Mouse (Mus musculus) Patski (cell line): ENCODE measurements around the gene Carns1. TPM values are rescaled to one million over a fixed set of nuclear protein-coding genes. Genes with fewer than 3 reads are reported as not detected.

ENCODE experiments used
- ATAC-seq: fragments of 100-300 bp; one replicate; pipeline ENCODE4 v1.8.0; 2021
- CTCF ChIA-PET: fragments of 350-600 bp; sonication (Branson Sonifier 250); formaldehyde crosslinking; loops from one replicate; lab custom pipeline; 2022; ENCODE audit warnings: inconsistent platforms; lab: Charles Lee
- POLR2A ChIA-PET: fragments of 350-600 bp; sonication (Branson Sonifier 250); formaldehyde crosslinking; loops from one replicate; lab custom pipeline; 2022; ENCODE audit warnings: antibody characterized with exemption, inconsistent platforms; lab: Charles Lee
- DNase-seq: peaks from one replicate; pipeline ENCODE4 v3.0.0-alpha.2; 2011; ENCODE audit warnings: low read depth, low spot score
- H3K27me3 ChIP-seq: fragments of 371-371 bp; one replicate; pipeline ENCODE4 v1.5.1; 2021
- CTCF ChIP-seq: fragments of 100-300 bp; IDR thresholded peaks from one replicate; pipeline ENCODE4 v1.5.1; 2021
- in situ Hi-C: fragments of 300-500 bp; cut with MboI; formaldehyde crosslinking; loops from 3 replicates; pipeline ENCODE4 v1.11.1; 2018; ENCODE audit warnings: low pct_unique_long_range_greater_than_20kb, mixed read lengths
- polyA plus RNA-seq: library from polyadenylated mRNA; unstranded; gene quantifications from one replicate; pipeline ENCODE4 v1.2.3, GENCODE M21; 2021

The Carns1 gene
- polyA plus RNA-seq = 13.7 TPM

DNA sequence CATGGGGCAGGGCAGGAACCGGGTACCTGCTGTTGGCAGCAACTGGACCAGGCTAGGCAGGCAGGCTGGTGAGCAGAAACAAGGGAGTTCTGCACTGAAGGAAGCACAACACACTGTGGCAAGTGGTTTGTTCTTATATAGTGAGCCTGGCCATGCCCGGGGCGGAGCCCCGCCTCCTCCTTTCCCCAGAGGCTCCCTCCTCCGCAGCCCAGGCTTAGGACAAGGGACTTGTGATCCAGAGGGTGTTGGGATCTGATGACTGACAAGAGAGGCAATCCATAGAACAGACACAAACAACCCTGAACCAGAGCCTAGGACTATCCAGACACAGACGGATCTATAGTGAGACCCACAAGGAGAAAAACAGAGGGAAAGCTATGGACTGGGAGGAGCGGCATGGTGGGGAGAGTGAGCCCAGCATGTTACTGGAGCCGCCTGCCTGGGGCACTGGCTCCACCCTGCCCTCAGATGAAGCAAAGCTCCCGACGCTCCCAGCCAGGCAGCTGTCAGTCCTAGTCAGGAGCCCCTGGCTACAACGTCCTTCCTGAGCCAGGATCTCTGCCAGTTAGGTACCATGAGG lies at the start of gene Carns1:
TSS of gene Carns1 (minus strand) at position 112 of the 580 bp plus-strand sequence.
- DNase-seq (no peak), ATAC-seq (no peak)
- no peak for TF ChIP-seq CTCF
- in situ Hi-C loops = no loop called here
- ChIA-PET CTCF (interaction anchor here (1.3 to 1.4 kb wide), 2 partner anchors 10 to 17 kb away, joined by 3 read pairs; no protein-coding TSS in a partner anchor), POLR2A (interaction anchor here (1.4 kb wide), 1 partner anchor 10 kb away, joined by 3 read pairs; no protein-coding TSS in a partner anchor)
- H3K27me3 ChIP-seq = no peaks in the 10 kb centered on the region

DNA sequence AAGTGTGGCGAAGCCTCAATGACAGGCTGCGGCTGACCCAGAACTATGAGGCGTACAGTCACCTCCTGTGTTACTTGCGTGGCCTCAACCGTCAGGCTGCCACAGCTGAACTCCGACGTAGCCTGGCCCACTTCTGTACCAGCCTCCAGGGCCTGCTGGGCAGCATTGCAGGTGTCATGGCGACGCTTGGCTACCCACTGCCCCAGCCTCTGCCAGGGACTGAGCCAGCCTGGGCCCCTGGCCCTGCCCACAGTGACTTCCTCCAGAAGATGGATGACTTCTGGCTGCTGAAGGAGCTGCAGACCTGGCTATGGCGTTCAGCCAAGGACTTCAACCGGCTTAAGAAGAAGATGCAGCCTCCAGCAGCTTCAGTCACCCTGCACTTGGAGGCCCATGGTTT lies 46.9 kb upstream of the Carns1 start:
- no peak for TF ChIP-seq CTCF
- no peaks in the 10 kb centered on the region for H3K27me3 ChIP-seq
- ChIA-PET POLR2A (interaction anchor here (1.5 to 4.1 kb wide), 3 partner anchors 10 to 14 kb away, joined by 9 to 23 read pairs (median 9); partner anchors contain the start of gene Pold4), CTCF (interaction anchor here (1.4 to 20.5 kb wide), 2 partner anchors 10 to 16 kb away, joined by 3 to 396 read pairs; partner anchors contain the start of genes AC109138.7 and Clcf1)
- DNase-seq (no peak), ATAC-seq (peak; percentile 22)
- in situ Hi-C loops = no loop called here

DNA sequence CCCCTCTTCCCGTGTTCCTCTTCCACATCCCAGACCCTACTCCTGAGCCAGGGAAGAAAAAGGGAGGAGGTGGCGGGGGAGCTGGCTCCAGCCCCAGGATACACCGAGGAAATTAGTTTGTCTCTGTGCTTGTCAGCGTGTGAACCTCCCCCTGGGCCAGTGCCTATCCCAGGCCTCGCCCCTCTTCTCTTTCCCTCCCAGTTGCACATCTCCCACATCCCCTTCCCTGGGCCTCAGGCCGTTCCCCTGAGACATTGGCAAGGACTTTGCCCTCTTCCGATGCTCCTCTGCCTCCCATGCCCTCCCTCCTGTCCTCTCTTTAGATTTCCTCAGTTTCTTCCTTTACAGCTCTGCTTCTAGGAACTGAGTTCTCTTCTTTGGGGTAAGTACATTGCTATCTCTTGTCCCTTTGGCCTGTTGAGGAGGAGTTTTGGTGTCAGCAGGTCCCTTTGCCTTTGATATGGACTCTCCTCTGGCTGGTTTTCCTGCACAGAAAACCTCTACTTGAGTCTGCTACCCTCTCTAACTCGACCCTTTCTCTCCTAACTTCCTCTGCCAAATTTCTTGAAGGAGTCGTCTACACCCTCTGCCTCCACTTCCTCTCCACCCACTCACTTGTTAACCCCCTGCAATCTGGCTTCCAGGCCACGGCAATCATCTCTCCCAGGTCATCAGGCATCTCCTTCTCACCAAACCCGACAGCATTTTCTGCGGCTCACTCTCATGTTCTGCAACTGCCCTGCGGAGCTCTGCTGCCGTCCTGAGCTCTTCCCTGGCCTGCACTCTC lies 45.9 kb upstream of the Carns1 start:
- TF ChIP-seq CTCF = no peak
- ChIA-PET CTCF (interaction anchor here (17.4 to 20.5 kb wide), 2 partner anchors 5 to 9 kb away, joined by 396 read pairs; partner anchors contain the start of genes AC109138.7, Clcf1 and Pold4), POLR2A (interaction anchor here (1.5 to 16.4 kb wide), 3 partner anchors 9 to 13 kb away, joined by 9 to 199 read pairs (median 23); partner anchors contain the start of gene Pold4)
- ATAC-seq (no peak), DNase-seq (no peak)
- in situ Hi-C loops = no loop called here
- no peaks in the 10 kb centered on the region for H3K27me3 ChIP-seq

DNA sequence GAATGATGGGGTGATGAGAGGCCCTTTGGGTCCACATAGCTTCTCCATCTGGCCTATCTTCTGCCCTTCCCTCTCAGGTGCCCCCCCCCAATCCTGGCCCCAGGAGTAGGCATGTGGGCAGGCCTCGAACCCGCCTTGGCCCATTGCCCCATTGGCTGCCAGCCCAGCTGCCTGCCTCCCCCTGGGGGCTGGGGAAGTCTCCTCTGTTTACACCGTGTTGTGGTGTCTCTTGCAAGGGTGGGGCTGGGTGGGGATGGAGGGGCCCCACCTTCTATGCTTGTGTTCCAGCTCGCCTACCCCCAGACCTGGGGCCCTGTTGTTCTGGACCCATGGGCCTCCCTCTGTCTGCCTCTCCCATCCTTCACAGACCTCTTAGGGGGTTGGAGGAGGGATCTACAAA lies 45.1 kb upstream of the Carns1 start:
- DNase-seq (no peak), ATAC-seq (no peak)
- in situ Hi-C loops = no loop called here
- no peak for TF ChIP-seq CTCF
- H3K27me3 ChIP-seq = no peaks in the 10 kb centered on the region
- ChIA-PET CTCF (interaction anchor here (1.1 to 20.5 kb wide), 3 partner anchors 5 to 50 kb away, joined by 3 to 396 read pairs (median 396); partner anchors contain the start of genes AC109138.7, Clcf1 and Pold4), POLR2A (interaction anchor here (1.5 to 16.4 kb wide), 4 partner anchors 9 to 19 kb away, joined by 3 to 199 read pairs (median 20); partner anchors contain the start of genes Pold4 and Rad9a)

DNA sequence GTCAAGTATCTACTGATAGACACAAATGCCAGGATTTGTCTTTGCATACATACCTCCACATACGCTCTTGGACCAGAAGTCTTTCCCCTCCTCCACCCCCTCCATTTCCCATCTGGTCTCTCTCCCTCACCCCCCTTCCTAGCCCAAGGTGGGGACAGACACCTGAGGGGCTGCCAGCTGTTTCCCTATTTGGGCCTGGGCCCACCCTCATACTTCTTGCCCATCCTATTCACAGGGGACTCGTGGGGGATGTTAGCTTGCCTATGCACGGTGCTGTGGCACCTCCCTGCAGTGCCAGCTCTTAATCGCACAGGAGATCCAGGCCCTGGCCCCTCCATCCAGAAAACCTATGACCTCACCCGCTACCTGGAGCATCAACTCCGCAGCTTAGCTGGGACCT lies 44.7 kb upstream of the Carns1 start:
- no peak for ATAC-seq
- TF ChIP-seq CTCF = no peak
- no peaks in the 10 kb centered on the region for H3K27me3 ChIP-seq
- POLR2A ChIA-PET = interaction anchor here (1.5 to 16.4 kb wide), 4 partner anchors 9 to 19 kb away, joined by 3 to 199 read pairs (median 20); partner anchors contain the start of genes Pold4 and Rad9a
- CTCF ChIA-PET = interaction anchor here (1.1 to 20.5 kb wide), 3 partner anchors 6 to 50 kb away, joined by 3 to 396 read pairs (median 396); partner anchors contain the start of genes AC109138.7, Clcf1 and Pold4
- in situ Hi-C loops = no loop called here
- DNase-seq = no peak

DNA sequence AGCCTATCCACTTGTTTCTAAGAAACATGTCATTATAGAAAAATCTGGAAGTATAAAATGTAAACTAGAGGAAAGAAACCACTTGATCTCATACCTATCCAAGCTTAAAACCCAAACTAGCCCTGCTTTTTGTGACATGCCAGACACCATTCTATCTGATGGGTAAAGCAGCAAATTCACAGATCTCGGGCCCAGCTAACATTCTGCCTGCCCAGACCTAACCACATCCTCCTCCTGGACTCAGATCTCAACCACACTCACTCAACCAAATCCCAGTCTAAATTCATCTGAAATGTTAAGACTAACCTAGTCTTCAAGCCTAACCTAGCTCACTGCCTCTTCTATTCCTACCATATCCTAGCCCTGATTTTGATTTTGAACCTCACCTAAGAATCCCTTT lies 43.5 kb upstream of the Carns1 start:
- no peaks in the 10 kb centered on the region for H3K27me3 ChIP-seq
- POLR2A ChIA-PET = interaction anchor here (0.9 to 16.4 kb wide), 5 partner anchors 8 to 17 kb away, joined by 3 to 199 read pairs (median 17); partner anchors contain the start of genes Pold4 and Rad9a
- in situ Hi-C loops = no loop called here
- no peak for TF ChIP-seq CTCF
- CTCF ChIA-PET = interaction anchor here (1.2 to 20.5 kb wide), 3 partner anchors 7 to 36 kb away, joined by 5 to 396 read pairs (median 396); partner anchors contain the start of genes AC109138.7, Clcf1 and Pold4
- DNase-seq (no peak), ATAC-seq (no peak)

DNA sequence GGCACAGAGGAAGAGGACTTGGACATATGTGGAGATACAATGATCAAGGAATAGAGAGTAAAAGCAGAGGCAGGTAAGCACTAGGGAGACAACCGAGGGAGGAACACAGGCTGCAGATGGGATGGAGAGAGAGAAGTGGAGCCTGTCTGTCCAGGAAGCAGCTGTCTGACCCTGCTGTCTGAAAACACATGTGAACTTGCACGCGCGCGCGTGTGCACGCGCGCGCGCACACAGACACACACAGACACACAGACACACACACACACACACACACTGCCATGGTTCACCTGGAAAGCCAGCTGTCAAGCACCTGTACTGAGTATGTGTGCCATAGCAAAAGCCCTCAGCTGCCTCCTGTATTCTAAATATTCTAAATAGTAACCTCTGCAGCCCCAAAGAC lies 43.0 kb upstream of the Carns1 start:
- TF ChIP-seq CTCF = no peak
- ATAC-seq (no peak), DNase-seq (no peak)
- CTCF ChIA-PET = interaction anchor here (0.9 to 20.5 kb wide), 5 partner anchors 6 to 93 kb away, joined by 3 to 396 read pairs (median 5); partner anchors contain the start of genes AC109138.7, Clcf1, Pold4 and Rad9a
- POLR2A ChIA-PET = interaction anchor here (0.9 to 16.4 kb wide), 6 partner anchors 9 to 46 kb away, joined by 3 to 199 read pairs (median 4); partner anchors contain the start of genes Pold4 and Rad9a
- in situ Hi-C loops = no loop called here
- no peaks in the 10 kb centered on the region for H3K27me3 ChIP-seq

DNA sequence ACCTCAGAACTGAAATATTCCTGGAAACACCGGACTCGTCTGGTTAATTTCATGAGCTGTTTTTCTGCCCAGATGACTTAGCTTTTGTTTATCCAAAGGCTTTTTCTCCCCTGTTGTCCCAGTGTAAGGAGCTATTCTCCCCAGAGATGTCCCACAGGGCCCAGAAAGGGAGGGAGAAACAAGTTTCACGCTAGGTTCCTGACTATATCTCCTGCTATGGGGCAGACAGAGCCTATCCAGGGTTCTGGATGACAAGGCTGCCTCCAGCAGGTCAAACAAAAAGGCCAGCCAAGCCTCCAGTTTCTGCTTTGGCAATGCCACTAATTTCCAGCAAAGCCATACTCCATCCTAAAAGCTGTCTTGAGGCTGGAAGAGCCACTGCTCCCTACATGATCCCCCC lies 42.6 kb upstream of the Carns1 start:
- CTCF ChIA-PET = interaction anchor here (0.9 to 20.5 kb wide), 4 partner anchors 6 to 93 kb away, joined by 3 to 396 read pairs (median 200); partner anchors contain the start of genes AC109138.7, Clcf1, Pold4 and Rad9a
- TF ChIP-seq CTCF = no peak
- DNase-seq (peak; percentile 85), ATAC-seq (no peak)
- H3K27me3 ChIP-seq = no peaks in the 10 kb centered on the region
- POLR2A ChIA-PET = interaction anchor here (1.0 to 16.4 kb wide), 6 partner anchors 9 to 53 kb away, joined by 3 to 199 read pairs (median 4); partner anchors contain the start of genes Pold4 and Rad9a
- in situ Hi-C loops = no loop called here

DNA sequence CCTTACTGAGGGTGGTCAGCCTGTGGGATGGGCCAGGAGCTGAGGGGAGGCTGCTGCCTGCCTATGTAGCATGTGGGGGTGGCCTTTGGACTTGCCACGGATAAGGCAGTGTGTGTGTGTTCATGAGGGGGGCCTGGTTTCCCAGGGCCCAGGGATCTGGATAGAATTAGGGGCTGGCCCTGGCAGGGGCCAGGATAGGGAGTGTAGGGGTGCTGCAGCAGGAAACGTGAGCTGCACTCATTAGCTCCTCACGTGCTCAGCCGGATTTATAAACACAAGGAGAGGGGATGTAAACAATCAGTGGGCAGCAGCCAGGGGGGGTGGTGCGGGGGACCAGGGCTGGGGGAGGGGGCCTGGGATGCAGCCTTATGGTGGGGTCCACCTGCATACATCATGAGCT lies 41.9 kb upstream of the Carns1 start:
- ChIA-PET POLR2A (interaction anchor here (0.8 to 16.4 kb wide), 7 partner anchors 8 to 52 kb away, joined by 3 to 199 read pairs (median 4); partner anchors contain the start of genes Pold4, Ppp1ca and Rad9a), CTCF (interaction anchor here (0.9 to 20.5 kb wide), 4 partner anchors 5 to 92 kb away, joined by 3 to 396 read pairs (median 200); partner anchors contain the start of genes AC109138.7, Clcf1, Pold4 and Rad9a)
- ATAC-seq = no peak
- no peaks in the 10 kb centered on the region for H3K27me3 ChIP-seq
- DNase-seq = no peak
- in situ Hi-C loops = no loop called here
- TF ChIP-seq CTCF = no peak
